Mouse (Mus musculus) spleen, postnatal 4 days (tissue): ENCODE measurements around the gene Zmiz1.
A peak's percentile ranks its signal among the peaks of the same experiment; 100 is the strongest.

Experiments used
- DNase-seq, 2 experiments: peaks; one replicate each; pipeline ENCODE4 v3.0.0; 2022; ENCODE audit warnings: low spot score in 2 of 2

Zmiz1 gene

GRCm38 (mm10) chr14:25591000-25591399 is 132.0 kb downstream of the Zmiz1 start:
- no peak for DNase-seq

DNA sequence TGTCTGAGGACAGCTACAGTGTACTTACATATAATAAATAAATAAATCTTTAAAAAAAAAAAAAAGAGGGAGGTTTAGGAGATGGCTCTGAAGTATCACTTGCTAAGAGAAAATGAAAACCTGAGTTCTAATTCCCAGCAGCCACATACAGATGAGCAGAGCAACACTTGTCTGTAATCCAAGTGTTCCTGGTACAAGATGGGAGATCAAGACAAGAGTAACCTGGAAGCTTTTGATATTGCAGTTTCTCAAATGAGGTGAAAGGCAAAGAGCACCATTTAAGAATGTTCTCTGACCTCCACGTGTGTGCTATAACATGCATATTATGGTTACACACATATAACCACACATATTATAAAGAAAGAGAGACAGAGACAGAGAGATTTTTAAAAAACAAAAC is 132.4 kb downstream of the Zmiz1 start:
- DNase-seq: no peak

DNA sequence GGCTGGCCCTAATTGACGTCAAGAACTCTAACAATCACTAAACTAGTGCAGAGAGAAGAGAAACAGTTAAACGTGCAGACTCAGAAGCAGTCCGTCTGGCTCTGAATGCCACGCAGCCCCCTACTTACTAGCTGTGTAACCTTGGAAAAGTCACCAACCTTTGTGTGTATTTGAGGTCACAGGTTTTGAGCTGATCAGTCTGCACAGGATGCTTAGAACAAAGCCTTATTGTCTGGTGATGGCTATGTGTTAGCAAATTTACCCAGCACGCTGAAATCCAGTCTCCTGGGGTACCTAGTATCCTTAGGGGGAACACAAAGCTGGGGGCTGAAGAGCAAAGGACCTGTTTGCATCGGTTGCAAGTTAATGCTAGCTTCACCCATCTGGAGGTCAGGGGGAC is 133.5 kb downstream of the Zmiz1 start:
- DNase-seq: no peak

GRCm38 (mm10) chr14:25593876-25594275 is 134.9 kb downstream of the Zmiz1 start:
- DNase-seq: no peak

GRCm38 (mm10) chr14:25594611-25595010 is 135.6 kb downstream of the Zmiz1 start:
- DNase-seq: no peak

DNA sequence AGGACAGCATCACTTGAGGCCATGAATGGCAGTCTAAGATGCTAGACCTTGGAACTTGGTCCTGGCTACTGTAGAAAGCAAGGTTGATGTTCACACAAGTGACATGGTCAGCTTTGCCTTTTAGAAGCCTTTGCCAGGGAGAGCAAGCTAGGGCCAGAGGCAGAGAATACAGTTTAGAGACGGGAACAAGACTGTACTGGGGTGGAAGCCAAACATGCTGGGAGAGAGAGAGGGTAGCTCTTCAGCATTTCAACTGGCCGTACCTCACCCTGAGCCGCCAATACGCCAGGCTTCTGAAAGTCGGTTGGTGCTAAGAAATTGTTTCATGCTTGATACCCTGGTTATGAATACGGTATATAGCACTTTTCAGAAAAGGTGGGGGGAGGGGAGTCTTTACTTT is 140.0 kb downstream of the Zmiz1 start:
- no peak for DNase-seq

DNA sequence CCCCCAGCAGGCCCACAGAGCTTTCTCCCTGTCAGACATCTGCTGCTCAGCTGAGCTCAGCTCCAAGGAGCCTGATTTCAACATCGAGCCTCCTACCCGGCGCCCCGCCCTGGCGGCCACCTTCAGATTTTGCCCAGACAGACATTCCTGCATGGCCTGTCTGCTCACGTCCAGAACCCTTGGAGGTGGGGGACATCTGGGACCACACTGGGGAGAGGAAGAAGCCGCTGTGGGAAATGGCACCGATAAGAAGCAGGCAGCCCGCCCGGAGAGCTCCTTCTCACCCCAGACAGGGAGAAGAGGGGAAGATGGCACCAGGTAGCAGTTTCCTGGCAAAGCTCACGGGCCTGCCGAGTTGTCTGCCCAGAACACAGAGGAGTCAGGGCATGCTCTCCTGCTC is 140.9 kb downstream of the Zmiz1 start:
- DNase-seq: no peak

DNA sequence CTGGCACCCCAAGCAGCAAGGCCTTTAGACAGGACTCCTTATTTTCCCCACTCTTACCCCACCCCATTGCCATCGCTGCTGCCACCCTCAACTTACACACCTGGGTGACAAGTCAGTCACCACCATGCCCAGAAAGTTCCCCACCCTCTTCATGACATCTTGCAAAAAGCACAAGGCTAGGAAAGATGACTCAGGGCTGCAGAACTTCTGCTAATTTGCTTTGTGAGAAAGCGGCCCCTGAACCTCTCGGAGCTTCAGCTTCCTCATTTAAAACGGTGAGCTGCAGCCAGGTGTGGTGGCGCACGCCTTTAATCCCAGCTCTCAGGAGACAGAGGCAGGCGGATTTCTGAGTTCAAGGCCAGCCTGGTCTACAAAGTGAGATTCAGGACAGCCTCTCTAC is 141.4 kb downstream of the Zmiz1 start:
- no peak for DNase-seq

- no peak for DNase-seq
These were observed 142.0 kb downstream of the Zmiz1 start for GRCm38 (mm10) chr14:25600951-25601350.

GRCm38 (mm10) chr14:25602018-25602417 is 143.0 kb downstream of the Zmiz1 start:
- DNase-seq: no peak

DNA sequence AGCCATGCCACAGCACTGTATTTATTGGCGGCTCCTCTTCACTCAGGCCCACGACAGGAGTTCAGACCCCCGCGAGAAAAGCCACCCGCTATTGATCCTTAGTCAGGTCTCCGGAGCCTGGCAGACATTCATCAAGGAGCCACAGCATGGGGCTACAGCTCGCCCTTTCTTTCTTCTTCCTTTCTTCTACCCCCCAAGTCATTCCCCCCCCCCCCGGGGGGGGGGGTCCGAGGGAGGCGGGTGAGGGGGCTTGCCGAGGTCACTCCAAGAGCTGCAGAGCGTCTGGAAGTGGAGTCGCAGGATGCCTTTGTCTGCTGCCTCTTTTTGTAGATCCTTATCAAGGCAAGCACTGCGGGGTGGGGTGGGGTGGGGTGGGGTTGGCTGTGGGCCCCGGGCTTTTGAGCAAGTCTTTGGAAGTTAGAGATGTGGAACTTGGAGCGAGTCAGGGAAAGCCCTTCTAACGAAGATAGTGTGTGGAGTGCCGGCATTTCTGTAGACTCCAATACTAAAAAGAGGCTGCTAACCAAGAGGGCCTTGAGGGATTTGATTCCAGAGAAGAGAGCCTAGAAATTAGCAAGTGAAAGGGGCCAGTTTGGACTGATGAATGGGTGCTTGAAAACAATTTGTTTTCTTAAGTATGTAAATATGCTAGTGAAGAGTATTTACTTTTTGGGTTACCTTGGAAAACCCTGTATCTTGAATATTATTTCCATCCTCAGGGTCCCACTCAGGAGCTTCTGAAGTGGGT is 145.6 kb downstream of the Zmiz1 start:
- DNase-seq: no peak

- peak; percentile 56 to 78 for DNase-seq
These were observed 147.6 kb downstream of the Zmiz1 start for GRCm38 (mm10) chr14:25606372-25607140.

DNA sequence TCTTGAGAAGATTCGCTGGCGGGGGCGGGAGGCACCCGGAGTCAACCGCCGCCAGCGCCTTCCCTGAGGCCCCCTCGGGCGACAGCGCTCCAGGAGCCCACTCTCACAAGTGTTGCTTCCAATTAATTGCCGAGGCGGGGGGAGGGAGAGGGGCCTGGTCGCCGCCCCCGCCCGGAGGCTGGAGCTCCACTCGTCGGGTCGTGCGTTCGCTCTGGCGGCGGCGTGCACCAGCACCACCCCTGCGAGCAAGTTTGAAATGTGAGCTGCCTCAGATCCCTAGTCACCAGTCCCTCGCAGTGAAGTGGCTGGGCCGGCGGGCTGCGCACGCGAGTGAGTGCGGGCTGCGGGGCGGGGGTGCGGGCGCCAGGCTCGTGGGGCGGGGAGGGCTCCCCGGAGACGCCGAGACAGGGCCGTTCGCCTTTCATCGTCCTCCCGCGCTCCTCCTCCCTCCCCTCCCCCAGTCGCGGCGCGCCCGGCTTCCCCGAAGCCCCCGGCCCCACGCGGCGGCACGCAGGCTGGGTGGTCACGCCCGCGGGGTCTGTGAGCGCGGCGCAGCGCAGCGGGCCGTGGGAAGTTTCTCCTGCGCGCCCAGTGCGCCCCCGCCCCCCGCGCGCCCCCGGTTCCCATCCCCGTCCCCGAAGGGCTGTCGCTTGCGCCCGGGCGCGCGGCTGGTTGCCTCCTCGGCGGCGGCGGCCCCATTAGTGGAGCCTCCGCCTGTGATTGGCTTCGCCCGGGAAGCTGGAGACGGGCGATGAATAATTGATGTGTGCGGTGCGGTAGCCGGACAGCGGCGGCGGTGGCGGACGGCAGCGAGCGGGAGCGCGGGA is 148.4 kb downstream of the Zmiz1 start:
- peak in 1 of 2 experiments; percentile 74 for DNase-seq

GRCm38 (mm10) chr14:25607968-25608491 is 149.0 kb downstream of the Zmiz1 start:
- peak; percentile 54 to 77 for DNase-seq

DNA sequence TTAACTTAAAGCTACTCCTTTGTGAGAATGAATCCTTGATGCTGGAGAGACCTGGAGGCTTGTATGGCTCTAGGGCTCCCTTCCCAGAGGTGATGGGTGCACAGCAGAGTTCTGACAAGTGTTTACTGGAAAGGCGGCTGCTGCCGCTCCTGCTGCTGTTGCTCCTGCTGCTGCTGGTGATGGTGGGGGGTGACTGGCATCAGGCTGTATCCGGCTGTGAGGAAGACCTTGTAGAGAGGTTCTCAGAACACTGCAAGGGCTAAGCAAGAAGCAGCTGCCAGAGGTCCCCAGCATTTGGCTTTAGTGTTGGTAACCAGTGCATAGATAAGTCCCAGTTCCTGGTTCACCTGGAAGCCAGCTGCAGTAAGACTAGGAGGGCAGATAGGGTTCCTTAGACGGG is 149.6 kb downstream of the Zmiz1 start:
- DNase-seq: no peak

GRCm38 (mm10) chr14:25609355-25609754 is 150.4 kb downstream of the Zmiz1 start:
- DNase-seq: peak in 1 of 2 experiments; percentile 23

- DNase-seq: no peak
These were observed 151.6 kb downstream of the Zmiz1 start for GRCm38 (mm10) chr14:25610396-25611158.

DNA sequence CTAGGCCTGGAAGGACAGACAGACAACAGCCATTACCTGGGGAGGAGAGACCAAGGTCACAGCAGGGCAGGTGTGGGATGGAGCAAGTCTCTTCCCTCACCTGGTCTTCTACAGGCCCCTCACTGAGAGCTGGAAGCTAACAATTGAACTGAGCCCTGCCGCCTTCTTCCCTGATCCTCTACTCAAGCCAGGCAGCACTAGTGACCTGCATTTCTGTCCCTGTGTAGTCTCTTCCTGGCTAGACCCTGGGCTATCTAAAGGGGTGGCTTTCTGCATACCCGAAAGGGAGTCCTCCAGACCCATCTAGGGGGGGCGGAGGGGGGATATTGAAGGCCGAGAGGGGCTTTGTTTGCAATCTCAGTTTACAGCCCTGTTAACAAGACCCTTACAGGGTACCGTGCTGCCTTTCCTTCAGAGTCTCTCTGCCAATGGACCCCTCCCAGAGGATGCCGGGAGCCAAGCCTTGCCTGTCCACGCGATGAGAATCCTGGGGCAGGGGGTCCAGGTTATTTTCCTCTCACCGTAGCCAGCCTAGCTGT is 152.2 kb downstream of the Zmiz1 start:
- no peak for DNase-seq

DNA sequence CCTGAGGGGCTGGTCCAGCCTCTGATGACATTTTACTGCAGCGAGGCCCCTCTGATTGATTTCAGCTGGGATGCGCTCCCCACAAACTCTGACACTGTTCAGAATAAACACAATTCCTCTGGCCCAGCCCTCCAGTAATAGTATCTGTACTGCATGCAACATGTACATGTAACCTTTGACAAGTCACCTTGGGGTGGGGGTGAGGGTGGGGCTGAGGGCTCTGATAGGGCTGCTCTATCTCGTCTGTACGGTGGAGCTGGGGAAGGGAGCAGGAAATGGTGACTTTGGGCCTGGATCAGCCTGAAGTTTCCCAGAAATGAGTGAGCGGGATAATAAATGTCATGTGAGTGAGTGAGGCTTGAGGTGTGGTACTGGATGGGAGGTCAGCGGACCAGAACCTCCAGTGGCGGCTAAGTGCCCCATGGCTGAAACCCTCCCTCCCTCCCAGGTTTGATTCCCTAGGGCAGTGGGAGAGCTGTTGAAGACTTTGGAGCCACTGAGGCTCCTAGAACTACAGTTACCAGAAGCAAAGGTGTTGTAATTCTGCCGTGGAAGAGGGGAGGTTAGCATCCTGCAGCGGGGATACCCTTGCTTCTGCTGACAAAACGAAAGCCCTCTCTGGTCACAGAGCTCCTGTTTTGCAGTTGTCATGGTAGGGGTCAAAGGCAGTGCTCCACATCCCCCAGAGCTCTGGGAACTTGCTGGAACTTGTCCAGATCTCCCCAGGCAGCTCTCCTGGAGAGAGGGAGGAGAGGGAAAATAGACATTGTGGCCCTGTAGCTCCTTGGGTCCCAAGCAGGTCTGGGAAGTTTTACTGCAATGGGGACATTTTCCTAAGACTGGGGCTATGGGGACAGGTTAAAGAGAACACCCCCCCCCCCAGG is 153.1 kb downstream of the Zmiz1 start:
- DNase-seq: no peak
